Mouse (Mus musculus): ENCODE measurements around the gene Lrrc49. TPM values are rescaled to one million over a fixed set of nuclear protein-coding genes. Genes with fewer than 3 reads are reported as not detected.
A peak's percentile ranks its signal among the peaks of the same experiment; 100 is the strongest.

Lrrc49 gene
- 65.1 and 67.9 TPM in 2 replicates for polyA plus RNA-seq (2012; rRNA removed)

GRCm38 (mm10) chr9:60687891-60688324 lies at the start of gene Lrrc49:
TSS of gene Lrrc49 (minus strand) at chr9:60688158.
- DNase-seq (ENCODE audit: extremely low spot score in 1 of 2, low spot score in 1 of 2): peak; percentile 84 to 94

GRCm38 (mm10) chr9:60734321-60734720 lies 46.4 kb upstream of the Lrrc49 start:
- peak in 1 of 2 experiments; percentile 66 for DNase-seq (ENCODE audit: extremely low spot score in 1 of 2, low spot score in 1 of 2)

GRCm38 (mm10) chr9:60724968-60725367 lies 37.0 kb upstream of the Lrrc49 start:
- DNase-seq (ENCODE audit: extremely low spot score in 1 of 2, low spot score in 1 of 2): no peak

GRCm38 (mm10) chr9:60719687-60720086 lies 31.7 kb upstream of the Lrrc49 start:
- DNase-seq (ENCODE audit: extremely low spot score in 1 of 2, low spot score in 1 of 2): peak in 1 of 2 experiments; percentile 42

- peak in 1 of 2 experiments; percentile 59 for DNase-seq (ENCODE audit: extremely low spot score in 1 of 2, low spot score in 1 of 2)
These were observed 30.3 kb upstream of the Lrrc49 start for GRCm38 (mm10) chr9:60718284-60718683.

- no peak for DNase-seq (ENCODE audit: extremely low spot score in 1 of 2, low spot score in 1 of 2)
These were observed 27.9 kb upstream of the Lrrc49 start for GRCm38 (mm10) chr9:60715828-60716227.

GRCm38 (mm10) chr9:60715271-60715670 lies 27.3 kb upstream of the Lrrc49 start:
- DNase-seq (ENCODE audit: extremely low spot score in 1 of 2, low spot score in 1 of 2): peak in 1 of 2 experiments; percentile 57

GRCm38 (mm10) chr9:60714191-60714590 lies 26.2 kb upstream of the Lrrc49 start:
- peak in 1 of 2 experiments; percentile 41 for DNase-seq (ENCODE audit: extremely low spot score in 1 of 2, low spot score in 1 of 2)

- no peak for DNase-seq (ENCODE audit: extremely low spot score in 1 of 2, low spot score in 1 of 2)
These were observed 25.7 kb upstream of the Lrrc49 start for GRCm38 (mm10) chr9:60713616-60714015.

GRCm38 (mm10) chr9:60712771-60713541 lies 25.0 kb upstream of the Lrrc49 start, which contains the start of gene Larp6:
TSS of gene Larp6 (plus strand) at chr9:60712989.
- peak in 1 of 2 experiments; percentile 58 for DNase-seq (ENCODE audit: extremely low spot score in 1 of 2, low spot score in 1 of 2)

GRCm38 (mm10) chr9:60712011-60712410 lies 24.1 kb upstream of the Lrrc49 start:
- no peak for DNase-seq (ENCODE audit: extremely low spot score in 1 of 2, low spot score in 1 of 2)

GRCm38 (mm10) chr9:60709721-60710120 lies 21.8 kb upstream of the Lrrc49 start:
- DNase-seq (ENCODE audit: extremely low spot score in 1 of 2, low spot score in 1 of 2): no peak

- no peak for DNase-seq (ENCODE audit: extremely low spot score in 1 of 2, low spot score in 1 of 2)
These were observed 20.6 kb upstream of the Lrrc49 start for GRCm38 (mm10) chr9:60708606-60709005.

GRCm38 (mm10) chr9:60707594-60707993 lies 19.6 kb upstream of the Lrrc49 start:
- DNase-seq (ENCODE audit: extremely low spot score in 1 of 2, low spot score in 1 of 2): no peak

GRCm38 (mm10) chr9:60699581-60700231 lies 11.7 kb upstream of the Lrrc49 start:
- no peak for DNase-seq (ENCODE audit: extremely low spot score in 1 of 2, low spot score in 1 of 2)

GRCm38 (mm10) chr9:60696271-60696985 lies 8.5 kb upstream of the Lrrc49 start:
- DNase-seq (ENCODE audit: extremely low spot score in 1 of 2, low spot score in 1 of 2): no peak

GRCm38 (mm10) chr9:60693986-60694385 lies 6.0 kb upstream of the Lrrc49 start:
- DNase-seq (ENCODE audit: extremely low spot score in 1 of 2, low spot score in 1 of 2): peak in 1 of 2 experiments; percentile 64

- DNase-seq (ENCODE audit: extremely low spot score in 1 of 2, low spot score in 1 of 2): no peak
These were observed 4.7 kb upstream of the Lrrc49 start for GRCm38 (mm10) chr9:60692624-60693023.

GRCm38 (mm10) chr9:60687415-60687814 lies 543 bp downstream of the Lrrc49 start:
- DNase-seq (ENCODE audit: extremely low spot score in 1 of 2, low spot score in 1 of 2): peak; percentile 46 to 74

- DNase-seq (ENCODE audit: extremely low spot score in 1 of 2, low spot score in 1 of 2): no peak
These were observed 5.2 kb downstream of the Lrrc49 start for GRCm38 (mm10) chr9:60682753-60683152.

GRCm38 (mm10) chr9:60681005-60681404 lies 7.0 kb downstream of the Lrrc49 start:
- DNase-seq (ENCODE audit: extremely low spot score in 1 of 2, low spot score in 1 of 2): no peak
